15 mouse cellular contexts compared by ENCODE assay signal in the genomic region with DNA sequence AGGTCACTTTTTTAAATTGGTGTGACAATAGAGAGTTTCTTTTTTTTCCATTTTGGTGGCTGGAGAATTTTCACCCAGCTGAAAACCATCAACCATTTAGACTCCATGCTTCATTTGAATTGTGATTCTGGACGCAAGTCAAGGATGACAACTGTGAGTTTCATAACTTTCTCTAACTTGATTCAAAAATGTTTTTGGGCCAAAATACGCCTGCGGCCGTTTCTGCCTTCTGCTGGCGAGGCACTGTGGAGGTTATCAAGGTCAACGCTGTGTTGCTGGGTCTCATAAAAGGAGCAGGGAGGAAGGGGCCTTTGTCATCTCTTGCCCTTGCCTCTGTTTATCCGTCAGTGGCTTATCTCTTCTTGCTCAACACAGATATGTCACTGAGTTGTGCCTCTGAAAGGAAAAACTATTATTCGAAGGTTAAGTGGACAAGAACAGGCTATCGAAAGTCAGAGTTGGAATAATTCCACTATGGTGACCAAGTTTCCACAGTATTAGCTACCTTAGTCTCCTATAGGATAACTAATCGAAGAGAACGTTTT.
DNase-seq lines count a peak whose midpoint lies in the region; TF ChIP-seq lines count a peak whose summit lies in the region.
"Had no signal": no experiment of that assay in that cellular context is flagged by ENCODE, and none has a peak within 500 bp of the region (broad histone marks: within the 10 kb centered on the region; RNA-seq: fewer than 3 reads in every experiment).

No protein-coding gene starts in this region.

- H3K4me3 ChIP-seq in lung, adult 2 months (replicated peaks; ENCODE audit: extremely low read depth, low read depth, low read length): no peak overlapping the region
- no peak overlapping the region for H3K4me3 ChIP-seq in brown adipose tissue, adult 24 weeks (ENCODE audit: insufficient read depth, low read depth, low read length)
- H3K4me3 ChIP-seq: embryonic facial prominence, embryonic 12.5 days; forebrain, embryonic 12.5 days; heart, adult 2 months; limb, embryonic 15.5 days; neural tube, embryonic 13.5 days had no signal

- 65% methylated on average over 11 of the region's 11 CpGs for WGBS in lung, adult 2 months

- H3K4me1 ChIP-seq in lung, adult 2 months (ENCODE audit: control insufficient read depth, insufficient read depth, low read length): peaks cover 10% of the 10 kb centered on the region
- H3K4me1 ChIP-seq in brown adipose tissue, adult 24 weeks (ENCODE audit: control insufficient read depth, insufficient read depth, insufficient read length, low read length): no peaks in the 10 kb centered on the region
- H3K4me1 ChIP-seq: embryonic facial prominence, embryonic 12.5 days; forebrain, embryonic 12.5 days; limb, embryonic 15.5 days; neural tube, embryonic 13.5 days had no signal

- peak overlapping the region; percentile 60 for H3K27ac ChIP-seq in brown adipose tissue, adult 24 weeks (replicated peaks; ENCODE audit: low read depth, low read length)
- H3K27ac ChIP-seq: embryonic facial prominence, embryonic 12.5 days; forebrain, embryonic 12.5 days; heart, adult 2 months; hindbrain, embryonic 14.5 days; limb, embryonic 15.5 days; neural tube, embryonic 13.5 days had no signal

- peak; percentile 24 for DNase-seq in gastrocnemius, postnatal 25 days
- DNase-seq in gastrocnemius, postnatal 10 days: no peak
- peak; percentile 26 for DNase-seq in lung, postnatal 10 days
- no peak for DNase-seq in lung, adult 2 months
- peak; percentile 42 for DNase-seq in skeletal muscle tissue, adult 2 months (ENCODE audit: low read depth, low spot score)
- no peak for DNase-seq in left cerebral cortex, adult 18-20 months (ENCODE audit: low spot score in 2 of 2)
- DNase-seq: cerebellum, postnatal 14 days; right cerebral cortex, postnatal 14 days had no signal

- no peak for TF ChIP-seq CTCF in lung, adult 2 months (IDR thresholded peaks at IDR 0.05; ENCODE audit: insufficient read depth, low read length)

- TF ChIP-seq POLR2A in lung, adult 2 months (IDR thresholded peaks at IDR 0.05; ENCODE audit: borderline replicate concordance, extremely low read depth, low read depth, low read length): no peak

Comparison
In these comparisons a context has a peak if more than half of its experiments do, and no peak if none do; other contexts are left out.
1. DNase-seq: peak in gastrocnemius, postnatal 25 days (single experiment), lung, postnatal 10 days (single experiment) and skeletal muscle tissue, adult 2 months (single experiment); none in gastrocnemius, postnatal 10 days (single experiment), lung, adult 2 months (single experiment) and left cerebral cortex, adult 18-20 months (0 of 2).